Mouse (Mus musculus) ES-E14 (cell line): ENCODE measurements around the gene Abcf2. TPM values are rescaled to one million over a fixed set of nuclear protein-coding genes. Genes with fewer than 3 reads are reported as not detected.

Experiments used
- DNase-seq: peaks from one replicate; pipeline ENCODE4 v3.0.0-alpha.2; 2013; ENCODE audit warnings: low read depth, low spot score
- H3K27ac ChIP-seq: 2 replicates; pipeline ENCODE4 v1.5.1; 2012; ENCODE audit warnings: low read depth, mild to moderate bottlenecking, low read length, moderate library complexity, mixed read lengths; ENCODE audit not compliant: poor library complexity, insufficient read depth, severe bottlenecking
- H3K36me3 ChIP-seq: 2 replicates; pipeline ENCODE4 v1.6.1; 2012; ENCODE audit warnings: mild to moderate bottlenecking, low read length, moderate library complexity, mixed read lengths; ENCODE audit not compliant: control insufficient read depth, poor library complexity, insufficient read depth, severe bottlenecking
- H3K4me1 ChIP-seq, 2 experiments: fragments of 150-350 bp in 1 of 2; sonication (generic) in 1 of 2; 2 replicates each; pipeline ENCODE4 v1.6.1; 2012; ENCODE audit warnings: low read length in 2 of 2, mild to moderate bottlenecking in 1 of 2, mixed read lengths in 1 of 2; ENCODE audit not compliant: control insufficient read depth in 2 of 2, insufficient read depth in 2 of 2, poor library complexity in 1 of 2
- H3K4me3 ChIP-seq, 2 experiments: fragments of 150-350 bp in 1 of 2; sonication (generic) in 1 of 2; 2 replicates each; pipeline ENCODE4 v1.5.1; 2012; ENCODE audit warnings: low read length in 2 of 2, low read depth in 1 of 2, mild to moderate bottlenecking in 1 of 2, mixed read lengths in 1 of 2; ENCODE audit not compliant: insufficient read depth in 1 of 2, poor library complexity in 1 of 2, severe bottlenecking in 1 of 2
- H3K9ac ChIP-seq: 2 replicates; pipeline ENCODE4 v1.6.1; 2012; ENCODE audit warnings: low read depth, mild to moderate bottlenecking, low read length, mixed read lengths; ENCODE audit not compliant: poor library complexity, insufficient read depth, severe bottlenecking
- H3K9me3 ChIP-seq: fragments of 150-350 bp; sonication (generic); 2 replicates; pipeline ENCODE4 v1.6.1; 2012; ENCODE audit warnings: low read depth, mild to moderate bottlenecking, low read length; ENCODE audit not compliant: control insufficient read depth, insufficient read depth
- CHD2 ChIP-seq: IDR thresholded peaks from 2 replicates; pipeline ENCODE4 v1.6.1; 2014; ENCODE audit warnings: mild to moderate bottlenecking, low read depth, low read length, inconsistent platforms
- HCFC1 ChIP-seq: IDR thresholded peaks from 2 replicates; pipeline ENCODE4 v1.6.1; 2012; ENCODE audit warnings: low read length, inconsistent platforms, borderline replicate concordance; ENCODE audit not compliant: insufficient read depth
- MAFK ChIP-seq: IDR thresholded peaks from 2 replicates; pipeline ENCODE4 v1.6.1; 2014; ENCODE audit warnings: mild to moderate bottlenecking, low read depth, low read length, inconsistent platforms; ENCODE audit not compliant: insufficient read depth
- ZC3H11A ChIP-seq: IDR thresholded peaks from 2 replicates; pipeline ENCODE4 v1.6.1; 2012; ENCODE audit warnings: low read depth, mild to moderate bottlenecking, inconsistent platforms, low read length, borderline replicate concordance
- ZNF384 ChIP-seq: IDR thresholded peaks from 2 replicates; pipeline ENCODE4 v1.6.1; 2012; ENCODE audit warnings: low read depth, low read length, inconsistent platforms
- in situ Hi-C, 2 experiments: fragments of 600-800 bp; cut with MboI; formaldehyde crosslinking; loops; one replicate each; pipeline ENCODE4 v1.15.1; 2025; ENCODE audit warnings: low sequenced_read_pairs in 2 of 2, inconsistent platforms in 1 of 2; ENCODE audit not compliant: unreplicated experiment in 2 of 2
- total RNA-seq: library from RNA; depleted of rRNA; stranded (reverse); fragments of 300-350 nt; gene quantifications from 2 replicates; pipeline ENCODE4 v1.2.3, GENCODE M21; 2012

Gene Abcf2
- total RNA-seq, 1 experiment = 171 TPM

GRCm38 (mm10) chr5:24597221-24597728, 20.0 kb upstream of the Abcf2 start:
- peaks cover 4 to 17% of the 10 kb centered on the region in 2 experiments; a peak in 3 of 4 replicates for H3K4me1 ChIP-seq
- H3K4me3 ChIP-seq = no peak overlapping the region
- in situ Hi-C loops = no loop called here
- H3K9ac ChIP-seq = no peak overlapping the region
- H3K9me3 ChIP-seq = no peaks in the 10 kb centered on the region
- peak; percentile 82 for DNase-seq
- H3K36me3 ChIP-seq = no peaks in the 10 kb centered on the region
- TF ChIP-seq ZNF384 = peak; percentile 97
- 0 out of 2 replicates have a peak, but pooled peaks have one; percentile 21 for TF ChIP-seq MAFK
- TF ChIP-seq HCFC1 = no peak
- no peak for TF ChIP-seq CHD2
- TF ChIP-seq ZC3H11A = peak; percentile 58; the same call in 1 of the 2 replicates
- H3K27ac ChIP-seq = no peak overlapping the region

GRCm38 (mm10) chr5:24596519-24597171, 19.4 kb upstream of the Abcf2 start:
- Histone ChIP-seq H3K36me3 (no peaks in the 10 kb centered on the region), H3K27ac (no peak overlapping the region), H3K4me3 (no peak overlapping the region), H3K9me3 (no peaks in the 10 kb centered on the region), H3K4me1 (peaks cover 4 to 18% of the 10 kb centered on the region in 2 experiments; a peak in 3 of 4 replicates), H3K9ac (no peak overlapping the region)
- no peak for TF ChIP-seq ZC3H11A
- no peak for TF ChIP-seq CHD2
- no peak for TF ChIP-seq HCFC1
- no peak for TF ChIP-seq MAFK
- no peak for TF ChIP-seq ZNF384
- no peak for DNase-seq
- in situ Hi-C loops = no loop called here

GRCm38 (mm10) chr5:24595786-24596380, 18.6 kb upstream of the Abcf2 start:
- TF ChIP-seq HCFC1 (no peak), ZNF384 (no peak), CHD2 (no peak), ZC3H11A (no peak), MAFK (no peak)
- no peaks in the 10 kb centered on the region for H3K36me3 ChIP-seq
- DNase-seq = no peak
- no peak overlapping the region for H3K27ac ChIP-seq
- H3K4me1 ChIP-seq = peaks cover 6 to 23% of the 10 kb centered on the region in 2 experiments; a peak in 3 of 4 replicates
- H3K9ac ChIP-seq = no peak overlapping the region
- in situ Hi-C loops = no loop called here
- no peaks in the 10 kb centered on the region for H3K9me3 ChIP-seq
- H3K4me3 ChIP-seq = no peak overlapping the region

GRCm38 (mm10) chr5:24595261-24595660, 18.0 kb upstream of the Abcf2 start:
- Histone ChIP-seq H3K27ac (no peak overlapping the region), H3K36me3 (no peaks in the 10 kb centered on the region), H3K9me3 (no peaks in the 10 kb centered on the region), H3K4me1 (peaks cover 6 to 23% of the 10 kb centered on the region in 2 experiments; a peak in 3 of 4 replicates), H3K9ac (no peak overlapping the region), H3K4me3 (no peak overlapping the region)
- in situ Hi-C loops = no loop called here
- TF ChIP-seq MAFK = no peak
- no peak for TF ChIP-seq ZC3H11A
- no peak for TF ChIP-seq ZNF384
- TF ChIP-seq CHD2 = no peak
- no peak for TF ChIP-seq HCFC1
- no peak for DNase-seq
